ENCODE assay signal across 15 mouse cellular contexts in genomic region chr9:51995331-51996099, GRCm38 (mm10). TPM values are rescaled to one million over a fixed set of nuclear protein-coding genes. Genes with fewer than 3 reads are reported as not detected.
DNase-seq lines count a peak whose midpoint lies in the region; ATAC-seq and TF ChIP-seq lines count a peak whose summit lies in the region.
"Had no signal": no experiment of that assay in that cellular context is flagged by ENCODE, and none has a peak within 500 bp of the region (broad histone marks: within the 10 kb centered on the region; RNA-seq: fewer than 3 reads in every experiment).

No protein-coding gene starts in this region.

- H3K9ac ChIP-seq in hindbrain, embryonic 11.5 days (ENCODE audit: low read depth, low read length) = no peak overlapping the region
- no peak overlapping the region for H3K9ac ChIP-seq in hindbrain, embryonic 12.5 days
- H3K9ac ChIP-seq in embryonic facial prominence, embryonic 14.5 days (ENCODE audit: low read depth, low read length) = no peak overlapping the region
- H3K9ac ChIP-seq in liver, embryonic 12.5 days = no peak overlapping the region
- H3K9ac ChIP-seq: embryonic facial prominence, embryonic 13.5 days; hindbrain, embryonic 14.5 days had no signal

- no peak overlapping the region for H3K27ac ChIP-seq in hindbrain, embryonic 11.5 days (ENCODE audit: low read depth, low read length)
- H3K27ac ChIP-seq in hindbrain, embryonic 12.5 days = no peak overlapping the region
- no peak overlapping the region for H3K27ac ChIP-seq in embryonic facial prominence, embryonic 14.5 days (replicated peaks; ENCODE audit: low read depth, low read length)
- H3K27ac ChIP-seq in liver, embryonic 12.5 days = 0 out of 2 replicates have a peak overlapping the region, but pooled peaks have one; percentile 36
- H3K27ac ChIP-seq: embryonic facial prominence, embryonic 13.5 days; hindbrain, embryonic 14.5 days had no signal

- no peaks in the 10 kb centered on the region for H3K36me3 ChIP-seq in hindbrain, embryonic 11.5 days (ENCODE audit: control insufficient read depth, insufficient read depth, low read length)
- H3K36me3 ChIP-seq in hindbrain, embryonic 12.5 days = no peaks in the 10 kb centered on the region
- H3K36me3 ChIP-seq in embryonic facial prominence, embryonic 14.5 days (ENCODE audit: control insufficient read depth, insufficient read depth, low read length) = no peaks in the 10 kb centered on the region
- H3K36me3 ChIP-seq in liver, embryonic 12.5 days = no peaks in the 10 kb centered on the region
- H3K36me3 ChIP-seq: embryonic facial prominence, embryonic 13.5 days had no signal

- H3K4me1 ChIP-seq in hindbrain, embryonic 11.5 days (replicated peaks; ENCODE audit: control insufficient read depth, insufficient read depth, low read length) = no peaks in the 10 kb centered on the region
- H3K4me1 ChIP-seq in hindbrain, embryonic 12.5 days = peaks cover 5% of the 10 kb centered on the region; the same call in 1 of the 2 replicates
- H3K4me1 ChIP-seq in embryonic facial prominence, embryonic 14.5 days (ENCODE audit: control insufficient read depth, insufficient read depth, low read length) = 0 out of 2 replicates have a peak, but pooled peaks cover 3% of the 10 kb centered on the region
- H3K4me1 ChIP-seq in liver, embryonic 12.5 days = no peaks in the 10 kb centered on the region; the same call in 1 of the 2 replicates

- no peaks in the 10 kb centered on the region for H3K9me3 ChIP-seq in hindbrain, embryonic 11.5 days (ENCODE audit: control insufficient read depth, low read length)
- H3K9me3 ChIP-seq in hindbrain, embryonic 12.5 days (replicated peaks) = peaks cover 4% of the 10 kb centered on the region; the same call in 1 of the 2 replicates
- peaks cover 15% of the 10 kb centered on the region for H3K9me3 ChIP-seq in embryonic facial prominence, embryonic 14.5 days (ENCODE audit: control insufficient read depth, low read length)
- H3K9me3 ChIP-seq in liver, embryonic 12.5 days (replicated peaks) = no peaks in the 10 kb centered on the region

- peak; percentile 25 for DNase-seq in hindbrain, embryonic 11.5 days (ENCODE audit: low spot score)
- peak; percentile 24 for DNase-seq in brain, embryonic 14.5 days (ENCODE audit: low read depth)
- peak; percentile 57 for DNase-seq in embryonic facial prominence, embryonic 14.5 days (ENCODE audit: low spot score)
- no peak for DNase-seq in layer of hippocampus, postnatal 14 days (ENCODE audit: low spot score in 2 of 2)
- DNase-seq in spleen, postnatal 36 days (ENCODE audit: low spot score in 2 of 2) = no peak
- DNase-seq in layer of hippocampus, postnatal 25 days (ENCODE audit: extremely low spot score in 1 of 2, low spot score in 1 of 2) = no peak
- DNase-seq: adrenal gland, postnatal 36 days; cerebellum, adult 18-20 months; lung, postnatal 36 days had no signal

- ATAC-seq in hindbrain, embryonic 11.5 days (ENCODE audit: low FRiP score) = no peak
- no peak for ATAC-seq in hindbrain, embryonic 12.5 days (ENCODE audit: low FRiP score)
- ATAC-seq in embryonic facial prominence, embryonic 14.5 days (ENCODE audit: low read depth) = peak; percentile 37; the same call in 1 of the 2 replicates
- ATAC-seq in liver, embryonic 12.5 days = peak; percentile 68

- H3K4me2 ChIP-seq in hindbrain, embryonic 11.5 days (replicated peaks; ENCODE audit: low read depth, low read length) = no peak overlapping the region
- H3K4me2 ChIP-seq in hindbrain, embryonic 12.5 days (replicated peaks) = no peak overlapping the region
- H3K4me2 ChIP-seq in embryonic facial prominence, embryonic 14.5 days (ENCODE audit: low read depth, low read length) = no peak overlapping the region
- H3K4me2 ChIP-seq in liver, embryonic 12.5 days = no peak overlapping the region
- H3K4me2 ChIP-seq: embryonic facial prominence, embryonic 13.5 days; hindbrain, embryonic 14.5 days had no signal

- WGBS in hindbrain, embryonic 11.5 days = 84% methylated on average over 5 of the region's 5 CpGs
- WGBS in hindbrain, embryonic 12.5 days = 75% methylated on average over 5 of the region's 5 CpGs
- 71% methylated on average over 5 of the region's 5 CpGs for WGBS in embryonic facial prominence, embryonic 14.5 days
- 52% methylated on average over 5 of the region's 5 CpGs for WGBS in liver, embryonic 12.5 days (ENCODE audit: insufficient replicate concordance)

- H3K4me3 ChIP-seq in hindbrain, embryonic 11.5 days (ENCODE audit: low read depth, low read length) = no peak overlapping the region
- H3K4me3 ChIP-seq in hindbrain, embryonic 12.5 days = no peak overlapping the region
- no peak overlapping the region for H3K4me3 ChIP-seq in embryonic facial prominence, embryonic 14.5 days (ENCODE audit: low read depth, low read length)
- no peak overlapping the region for H3K4me3 ChIP-seq in liver, embryonic 12.5 days
- H3K4me3 ChIP-seq: embryonic facial prominence, embryonic 13.5 days; myocyte had no signal

- H3K27me3 ChIP-seq in hindbrain, embryonic 11.5 days (ENCODE audit: control insufficient read depth, insufficient read depth, low read length) = no peaks in the 10 kb centered on the region
- H3K27me3 ChIP-seq in hindbrain, embryonic 12.5 days = no peaks in the 10 kb centered on the region
- no peaks in the 10 kb centered on the region for H3K27me3 ChIP-seq in embryonic facial prominence, embryonic 14.5 days (replicated peaks; ENCODE audit: control insufficient read depth, insufficient read depth, low read length)
- no peaks in the 10 kb centered on the region for H3K27me3 ChIP-seq in liver, embryonic 12.5 days (replicated peaks)
- H3K27me3 ChIP-seq: CH12.LX; embryonic facial prominence, embryonic 13.5 days had no signal

- no peak for TF ChIP-seq CTCF in brain, embryonic 14.5 days (IDR thresholded peaks at IDR 0.05; ENCODE audit: borderline replicate concordance, extremely low read depth, insufficient read depth, insufficient read length)

- no peak for TF ChIP-seq POLR2A in brain, embryonic 14.5 days (IDR thresholded peaks at IDR 0.05; ENCODE audit: borderline replicate concordance, extremely low read depth, insufficient read depth, insufficient read length, poor library complexity, severe bottlenecking)

RNA-seq across cellular contexts. Expression of gene Fdx1, which starts 32.2 kb away (rescaled TPM):
- 53.0 and 55.3 TPM in 2 replicates for polyA plus RNA-seq in hindbrain, embryonic 11.5 days (2014; fragmentation: Nextera tagmentation; extraction: Ambion mirVana)
- 50.0 and 52.6 TPM in 2 replicates for polyA plus RNA-seq in hindbrain, embryonic 12.5 days (2016; fragmentation: Nextera tagmentation; extraction: Ambion mirVana)
- 22.4 and 29.1 TPM in 2 replicates for polyA plus RNA-seq in brain, embryonic 14.5 days (2012; rRNA removed)
- 75.2 and 78.8 TPM in 2 replicates for polyA plus RNA-seq in embryonic facial prominence, embryonic 14.5 days (2014; fragmentation: Nextera tagmentation; extraction: Ambion mirVana)
- polyA plus RNA-seq in liver, embryonic 12.5 days (2016; fragmentation: Nextera tagmentation; extraction: Ambion mirVana) = 34.4 and 34.9 TPM in 2 replicates
- total RNA-seq in layer of hippocampus, postnatal 14 days (2021) = 10 to 100 TPM; 16.0 to 19.8 TPM
- total RNA-seq in layer of hippocampus, postnatal 25 days (2021) = 10 to 100 TPM; 15.8 to 22.7 TPM

RNA-seq across cellular contexts. Expression of gene Rdx, which starts 51.5 kb away (rescaled TPM):
- 221 and 230 TPM in 2 replicates for polyA plus RNA-seq in hindbrain, embryonic 11.5 days (2014; fragmentation: Nextera tagmentation; extraction: Ambion mirVana)
- 148 and 155 TPM in 2 replicates for polyA plus RNA-seq in hindbrain, embryonic 12.5 days (2016; fragmentation: Nextera tagmentation; extraction: Ambion mirVana)
- 44.6 and 59.2 TPM in 2 replicates for polyA plus RNA-seq in brain, embryonic 14.5 days (2012; rRNA removed)
- 141 and 145 TPM in 2 replicates for polyA plus RNA-seq in embryonic facial prominence, embryonic 14.5 days (2014; fragmentation: Nextera tagmentation; extraction: Ambion mirVana)
- polyA plus RNA-seq in liver, embryonic 12.5 days (2016; fragmentation: Nextera tagmentation; extraction: Ambion mirVana) = 91.0 and 95.6 TPM in 2 replicates
- 10 to 100 TPM; 59.7 to 67.2 TPM for total RNA-seq in layer of hippocampus, postnatal 14 days (2021)
- total RNA-seq in layer of hippocampus, postnatal 25 days (2021) = 10 to 100 TPM; 52.6 to 53.2 TPM

Comparison
In these comparisons a context has a peak if more than half of its experiments do, and no peak if none do; other contexts are left out.
1. ATAC-seq: peak in embryonic facial prominence, embryonic 14.5 days (single experiment) and liver, embryonic 12.5 days (single experiment); none in hindbrain, embryonic 11.5 days (single experiment) and hindbrain, embryonic 12.5 days (single experiment).
2. DNase-seq: peak in hindbrain, embryonic 11.5 days (single experiment), brain, embryonic 14.5 days (single experiment) and embryonic facial prominence, embryonic 14.5 days (single experiment); none in layer of hippocampus, postnatal 14 days (0 of 2), spleen, postnatal 36 days (0 of 2) and layer of hippocampus, postnatal 25 days (0 of 2).